Mouse (Mus musculus): ENCODE data around the gene Chil1. TPM values are rescaled to one million over a fixed set of nuclear protein-coding genes. Genes with fewer than 3 reads are reported as not detected.

Chil1 gene
- total RNA-seq, 1 experiment = 0.98 TPM

GRCm38 (mm10) chr1:134210179-134210755, 28.3 kb downstream of the Chil1 start:
- Histone ChIP-seq H3K9me3 (ENCODE audit: control insufficient read depth, insufficient read depth, low read depth, low read length) (no peaks in the 10 kb centered on the region), H3K9ac (ENCODE audit: insufficient read depth, low read depth, low read length, poor library complexity, severe bottlenecking) (no peak overlapping the region), H3K4me1 (ENCODE audit: control insufficient read depth in 2 of 2, insufficient read depth in 2 of 2, low read length in 2 of 2, poor library complexity in 1 of 2) (peaks cover 0 to 10% of the 10 kb centered on the region in 2 experiments; a peak in 1 of 4 replicates), H3K27ac (ENCODE audit: insufficient read depth, low read depth, low read length, poor library complexity, severe bottlenecking) (no peak overlapping the region), H3K4me3 (ENCODE audit: insufficient read depth in 1 of 2, low read depth in 1 of 2, low read length in 2 of 2, poor library complexity in 1 of 2, severe bottlenecking in 1 of 2) (no peak overlapping the region), H3K36me3 (ENCODE audit: control insufficient read depth, insufficient read depth, low read length, poor library complexity, severe bottlenecking) (no peaks in the 10 kb centered on the region)
- no peak for DNase-seq (ENCODE audit: low read depth, low spot score)
- in situ Hi-C loops (cut with MboI; ENCODE audit: low sequenced_read_pairs in 2 of 2, unreplicated experiment in 2 of 2) = no loop called here
- TF ChIP-seq ZNF384 (IDR thresholded peaks at IDR 0.05; ENCODE audit: low read depth, low read length) = no peak
- no peak for TF ChIP-seq ZC3H11A (IDR thresholded peaks at IDR 0.05; ENCODE audit: borderline replicate concordance, low read depth, low read length)
- no peak for TF ChIP-seq HCFC1 (IDR thresholded peaks at IDR 0.05; ENCODE audit: borderline replicate concordance, insufficient read depth, low read length)
- TF ChIP-seq MAFK (IDR thresholded peaks at IDR 0.05; ENCODE audit: insufficient read depth, low read depth, low read length) = no peak
- TF ChIP-seq CHD2 (IDR thresholded peaks at IDR 0.05; ENCODE audit: low read depth, low read length) = no peak

DNA sequence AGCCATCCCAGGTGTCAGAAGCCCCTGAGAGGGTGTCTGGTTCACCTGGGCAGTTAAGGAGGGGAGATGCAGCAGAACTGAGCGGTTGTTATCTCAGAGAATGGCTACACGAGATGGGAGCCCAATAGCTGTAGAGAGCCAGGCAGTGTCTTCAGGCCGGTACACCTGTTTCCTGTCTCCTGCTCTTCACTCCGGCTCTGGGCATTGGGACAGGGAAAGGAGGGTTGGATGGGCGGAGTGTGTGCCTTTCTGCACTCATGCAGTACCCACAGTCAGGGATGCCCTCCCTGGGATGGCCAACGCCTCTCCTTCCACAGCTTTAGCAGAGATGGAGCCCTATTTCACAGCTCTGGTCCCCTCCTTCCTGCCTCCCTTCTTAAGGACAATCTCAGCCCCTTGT, 29.1 kb downstream of the Chil1 start:
- no peak overlapping the region for H3K9ac ChIP-seq (ENCODE audit: insufficient read depth, low read depth, low read length, poor library complexity, severe bottlenecking)
- no peak overlapping the region for H3K4me3 ChIP-seq (ENCODE audit: insufficient read depth in 1 of 2, low read depth in 1 of 2, low read length in 2 of 2, poor library complexity in 1 of 2, severe bottlenecking in 1 of 2)
- no peak for TF ChIP-seq ZNF384 (IDR thresholded peaks at IDR 0.05; ENCODE audit: low read depth, low read length)
- no peak for TF ChIP-seq MAFK (IDR thresholded peaks at IDR 0.05; ENCODE audit: insufficient read depth, low read depth, low read length)
- TF ChIP-seq ZC3H11A (IDR thresholded peaks at IDR 0.05; ENCODE audit: borderline replicate concordance, low read depth, low read length) = no peak
- TF ChIP-seq CHD2 (IDR thresholded peaks at IDR 0.05; ENCODE audit: low read depth, low read length) = no peak
- TF ChIP-seq HCFC1 (IDR thresholded peaks at IDR 0.05; ENCODE audit: borderline replicate concordance, insufficient read depth, low read length) = no peak
- H3K36me3 ChIP-seq (ENCODE audit: control insufficient read depth, insufficient read depth, low read length, poor library complexity, severe bottlenecking) = no peaks in the 10 kb centered on the region
- no peak for DNase-seq (ENCODE audit: low read depth, low spot score)
- no peaks in the 10 kb centered on the region for H3K9me3 ChIP-seq (ENCODE audit: control insufficient read depth, insufficient read depth, low read depth, low read length)
- H3K27ac ChIP-seq (ENCODE audit: insufficient read depth, low read depth, low read length, poor library complexity, severe bottlenecking) = no peak overlapping the region
- in situ Hi-C loops (cut with MboI; ENCODE audit: low sequenced_read_pairs in 2 of 2, unreplicated experiment in 2 of 2) = no loop called here
- H3K4me1 ChIP-seq (ENCODE audit: control insufficient read depth in 2 of 2, insufficient read depth in 2 of 2, low read length in 2 of 2, poor library complexity in 1 of 2) = peaks cover 0 to 13% of the 10 kb centered on the region in 2 experiments; a peak in 1 of 4 replicates

DNA sequence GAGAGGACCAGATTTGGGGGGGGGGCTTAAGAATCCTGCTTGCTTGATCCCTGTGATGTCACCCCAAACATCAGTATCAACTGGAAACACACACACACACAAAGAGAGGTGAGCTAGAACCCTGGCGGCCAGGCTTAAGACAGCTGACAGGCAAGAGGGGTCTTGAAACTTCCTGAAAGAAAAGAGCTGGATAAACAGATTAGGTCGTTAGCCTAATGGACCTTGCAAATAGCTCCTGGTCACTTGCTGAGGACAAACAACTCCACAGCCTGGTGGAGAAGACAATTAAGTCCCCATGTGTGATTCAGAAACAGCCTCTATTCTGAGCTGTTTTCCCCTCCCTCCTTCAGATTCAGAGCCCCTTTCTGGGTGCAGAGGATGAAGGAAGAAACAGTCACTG, 29.7 kb downstream of the Chil1 start:
- peaks cover 0 to 18% of the 10 kb centered on the region in 2 experiments; a peak in 2 of 4 replicates for H3K4me1 ChIP-seq (ENCODE audit: control insufficient read depth in 2 of 2, insufficient read depth in 2 of 2, low read length in 2 of 2, poor library complexity in 1 of 2)
- DNase-seq (ENCODE audit: low read depth, low spot score) = no peak
- no peak overlapping the region for H3K9ac ChIP-seq (ENCODE audit: insufficient read depth, low read depth, low read length, poor library complexity, severe bottlenecking)
- no peak overlapping the region; the same call in 1 of the 2 replicates for H3K27ac ChIP-seq (ENCODE audit: insufficient read depth, low read depth, low read length, poor library complexity, severe bottlenecking)
- no peak overlapping the region for H3K4me3 ChIP-seq (ENCODE audit: insufficient read depth in 1 of 2, low read depth in 1 of 2, low read length in 2 of 2, poor library complexity in 1 of 2, severe bottlenecking in 1 of 2)
- no peak for TF ChIP-seq CHD2 (IDR thresholded peaks at IDR 0.05; ENCODE audit: low read depth, low read length)
- TF ChIP-seq MAFK (IDR thresholded peaks at IDR 0.05; ENCODE audit: insufficient read depth, low read depth, low read length) = no peak
- no peak for TF ChIP-seq HCFC1 (IDR thresholded peaks at IDR 0.05; ENCODE audit: borderline replicate concordance, insufficient read depth, low read length)
- no peak for TF ChIP-seq ZNF384 (IDR thresholded peaks at IDR 0.05; ENCODE audit: low read depth, low read length)
- TF ChIP-seq ZC3H11A (IDR thresholded peaks at IDR 0.05; ENCODE audit: borderline replicate concordance, low read depth, low read length) = no peak
- in situ Hi-C loops (cut with MboI; ENCODE audit: low sequenced_read_pairs in 2 of 2, unreplicated experiment in 2 of 2) = no loop called here
- H3K36me3 ChIP-seq (ENCODE audit: control insufficient read depth, insufficient read depth, low read length, poor library complexity, severe bottlenecking) = no peaks in the 10 kb centered on the region
- no peaks in the 10 kb centered on the region for H3K9me3 ChIP-seq (ENCODE audit: control insufficient read depth, insufficient read depth, low read depth, low read length)

GRCm38 (mm10) chr1:134212351-134212750, 30.4 kb downstream of the Chil1 start:
- Histone ChIP-seq H3K9ac (ENCODE audit: insufficient read depth, low read depth, low read length, poor library complexity, severe bottlenecking) (no peak overlapping the region), H3K27ac (ENCODE audit: insufficient read depth, low read depth, low read length, poor library complexity, severe bottlenecking) (no peak overlapping the region), H3K4me3 (ENCODE audit: insufficient read depth in 1 of 2, low read depth in 1 of 2, low read length in 2 of 2, poor library complexity in 1 of 2, severe bottlenecking in 1 of 2) (no peak overlapping the region), H3K36me3 (ENCODE audit: control insufficient read depth, insufficient read depth, low read length, poor library complexity, severe bottlenecking) (no peaks in the 10 kb centered on the region), H3K4me1 (ENCODE audit: control insufficient read depth in 2 of 2, insufficient read depth in 2 of 2, low read length in 2 of 2, poor library complexity in 1 of 2) (peaks cover 4 to 24% of the 10 kb centered on the region in 2 experiments; a peak in 3 of 4 replicates), H3K9me3 (ENCODE audit: control insufficient read depth, insufficient read depth, low read depth, low read length) (no peaks in the 10 kb centered on the region)
- in situ Hi-C loops (cut with MboI; ENCODE audit: low sequenced_read_pairs in 2 of 2, unreplicated experiment in 2 of 2) = no loop called here
- no peak for DNase-seq (ENCODE audit: low read depth, low spot score)
- no peak for TF ChIP-seq ZC3H11A (IDR thresholded peaks at IDR 0.05; ENCODE audit: borderline replicate concordance, low read depth, low read length)
- no peak for TF ChIP-seq MAFK (IDR thresholded peaks at IDR 0.05; ENCODE audit: insufficient read depth, low read depth, low read length)
- no peak for TF ChIP-seq HCFC1 (IDR thresholded peaks at IDR 0.05; ENCODE audit: borderline replicate concordance, insufficient read depth, low read length)
- no peak for TF ChIP-seq ZNF384 (IDR thresholded peaks at IDR 0.05; ENCODE audit: low read depth, low read length)
- TF ChIP-seq CHD2 (IDR thresholded peaks at IDR 0.05; ENCODE audit: low read depth, low read length) = no peak

Measured in ES-E14 (cell line).